Mouse (Mus musculus) midbrain, embryonic 10.5 days (tissue): ENCODE data around the gene C530008M17Rik. TPM values are rescaled to one million over a fixed set of nuclear protein-coding genes. Genes with fewer than 3 reads are reported as not detected.
A peak's percentile ranks its signal among the peaks of the same experiment; 100 is the strongest.

Source experiments
- DNase-seq: peaks from one replicate; pipeline ENCODE4 v3.0.0-alpha.2; 2017; ENCODE audit warnings: low spot score
- H3K27ac ChIP-seq: fragments of 300-500 bp; sonication (generic); replicated peaks from 2 replicates; pipeline ENCODE4 v1.5.1; 2016; ENCODE audit warnings: mild to moderate bottlenecking
- H3K27me3 ChIP-seq: fragments of 300-500 bp; sonication (generic); 2 replicates; pipeline ENCODE4 v1.6.1; 2016; ENCODE audit warnings: low read depth, mild to moderate bottlenecking; ENCODE audit not compliant: poor library complexity, severe bottlenecking
- H3K36me3 ChIP-seq: fragments of 300-500 bp; sonication (generic); 2 replicates; pipeline ENCODE4 v1.6.1; 2016; ENCODE audit warnings: mild to moderate bottlenecking, moderate library complexity
- H3K4me1 ChIP-seq: fragments of 300-500 bp; sonication (generic); 2 replicates; pipeline ENCODE4 v1.6.1; 2016
- H3K4me3 ChIP-seq: fragments of 300-500 bp; sonication (generic); 2 replicates; pipeline ENCODE4 v1.5.1; 2016; ENCODE audit warnings: mild to moderate bottlenecking, moderate library complexity
- H3K9me3 ChIP-seq: fragments of 300-500 bp; sonication (generic); replicated peaks from 2 replicates; pipeline ENCODE4 v1.6.1; 2016; ENCODE audit warnings: mild to moderate bottlenecking
- WGBS: fragments of 180-500 bp; shearing (Covaris S2); methylation state at CpG from one replicate; pipeline ENCODE4 v1.1.7; 2016; 5-methylcytosine and 5-hydroxymethylcytosine counted together
- polyA plus RNA-seq: library from polyadenylated mRNA; unstranded; fragments of >200 nt; fragmentation: Nextera tagmentation; extraction: Ambion mirVana; gene quantifications from 2 replicates; pipeline ENCODE4 v1.2.1, GENCODE M21; 2016

Gene C530008M17Rik
- polyA plus RNA-seq, 1 experiment from 2014 or later, result 31.5 TPM

- no peaks in the 10 kb centered on the region for H3K27me3 ChIP-seq
- no peak for DNase-seq
- no peak overlapping the region for H3K4me3 ChIP-seq
- WGBS, result 94% methylated on average over 10 of the region's 10 CpGs
- H3K27ac ChIP-seq, result no peak overlapping the region
- no peaks in the 10 kb centered on the region for H3K9me3 ChIP-seq
- H3K36me3 ChIP-seq, result peaks cover 67% of the 10 kb centered on the region
- H3K4me1 ChIP-seq, result peaks cover 3% of the 10 kb centered on the region
These were observed 11.0 kb upstream of the C530008M17Rik start for GRCm38 (mm10) chr5:76645091-76645868.

- peaks cover 12% of the 10 kb centered on the region for H3K27me3 ChIP-seq
- H3K36me3 ChIP-seq, result peaks cover 21% of the 10 kb centered on the region
- H3K4me3 ChIP-seq, result no peak overlapping the region
- no peaks in the 10 kb centered on the region for H3K9me3 ChIP-seq
- H3K4me1 ChIP-seq, result peaks cover 18% of the 10 kb centered on the region
- H3K27ac ChIP-seq, result no peak overlapping the region
- DNase-seq, result no peak
- 77% methylated on average over 4 of the region's 4 CpGs for whole genome bisulfite sequencing
These were observed 6.4 kb upstream of the C530008M17Rik start for GRCm38 (mm10) chr5:76649897-76650296.

GRCm38 (mm10) chr5:76651151-76651725 lies 5.1 kb upstream of the C530008M17Rik start:
- Histone ChIP-seq H3K9me3 (no peaks in the 10 kb centered on the region), H3K36me3 (peaks cover 11% of the 10 kb centered on the region), H3K27me3 (peaks cover 20% of the 10 kb centered on the region), H3K4me3 (no peak overlapping the region), H3K27ac (no peak overlapping the region), H3K4me1 (peaks cover 18% of the 10 kb centered on the region)
- WGBS, result 63% methylated on average over 5 of the region's 5 CpGs
- no peak for DNase-seq

- Histone ChIP-seq H3K9me3 (no peaks in the 10 kb centered on the region), H3K4me1 (peaks cover 27% of the 10 kb centered on the region), H3K27me3 (peaks cover 20% of the 10 kb centered on the region), H3K36me3 (peaks cover 9% of the 10 kb centered on the region), H3K4me3 (peak overlapping the region; percentile 87), H3K27ac (peak overlapping the region; percentile 99)
- WGBS, result under 1% methylated on average over 80 of the region's 80 CpGs
- DNase-seq, result peak; percentile 86
These were observed 1.2 kb downstream of the C530008M17Rik start for GRCm38 (mm10) chr5:76657245-76658083.

GRCm38 (mm10) chr5:76658084-76658934 lies 2.0 kb downstream of the C530008M17Rik start:
- DNase-seq, result peak; percentile 80
- Histone ChIP-seq H3K9me3 (no peaks in the 10 kb centered on the region), H3K4me3 (peak overlapping the region; percentile 87), H3K36me3 (peaks cover 9% of the 10 kb centered on the region), H3K4me1 (peaks cover 27% of the 10 kb centered on the region), H3K27me3 (peaks cover 20% of the 10 kb centered on the region), H3K27ac (peak overlapping the region; percentile 99)
- 4% methylated on average over 38 of the region's 38 CpGs for WGBS

- no peak overlapping the region for H3K4me3 ChIP-seq
- no peak for DNase-seq
- H3K27me3 ChIP-seq, result peaks cover 13% of the 10 kb centered on the region
- 89% methylated on average over 8 of the region's 8 CpGs for WGBS
- H3K36me3 ChIP-seq, result peaks cover 9% of the 10 kb centered on the region
- no peaks in the 10 kb centered on the region for H3K9me3 ChIP-seq
- H3K4me1 ChIP-seq, result peaks cover 34% of the 10 kb centered on the region
- no peak overlapping the region for H3K27ac ChIP-seq
These were observed 3.8 kb downstream of the C530008M17Rik start for GRCm38 (mm10) chr5:76659958-76660635.

DNA sequence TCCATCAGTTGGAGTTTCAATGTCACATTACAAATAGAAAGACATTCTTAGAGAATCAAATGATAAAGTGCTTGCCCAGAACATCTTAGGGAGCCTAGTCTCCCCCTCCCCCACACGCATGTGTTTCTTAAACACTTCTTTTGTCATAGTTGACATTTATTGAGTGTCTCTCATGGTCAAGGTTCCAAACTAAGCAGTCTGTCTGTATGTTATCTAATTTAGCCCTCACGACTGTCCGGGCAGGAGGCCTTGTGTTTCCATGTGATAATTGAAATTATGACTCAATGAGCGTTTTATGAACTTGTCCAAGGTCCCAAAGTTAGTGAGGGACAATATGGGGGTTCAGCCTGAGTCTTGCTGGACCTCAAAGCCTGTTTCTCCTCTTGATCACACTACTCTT lies 5.0 kb downstream of the C530008M17Rik start:
- Histone ChIP-seq H3K27me3 (peaks cover 6% of the 10 kb centered on the region), H3K36me3 (peaks cover 9% of the 10 kb centered on the region), H3K27ac (no peak overlapping the region), H3K4me3 (no peak overlapping the region), H3K4me1 (peaks cover 46% of the 10 kb centered on the region), H3K9me3 (no peaks in the 10 kb centered on the region)
- DNase-seq, result no peak
- WGBS, result 95% methylated on average over 4 of the region's 4 CpGs

GRCm38 (mm10) chr5:76664936-76665335 lies 8.6 kb downstream of the C530008M17Rik start:
- no peak for DNase-seq
- Histone ChIP-seq H3K27me3 (no peaks in the 10 kb centered on the region), H3K36me3 (peaks cover 19% of the 10 kb centered on the region), H3K27ac (peak overlapping the region; percentile 61; the same call in 1 of the 2 replicates), H3K4me3 (no peak overlapping the region), H3K4me1 (peaks cover 44% of the 10 kb centered on the region), H3K9me3 (no peaks in the 10 kb centered on the region)
- 89% methylated on average over 7 of the region's 7 CpGs for WGBS

DNA sequence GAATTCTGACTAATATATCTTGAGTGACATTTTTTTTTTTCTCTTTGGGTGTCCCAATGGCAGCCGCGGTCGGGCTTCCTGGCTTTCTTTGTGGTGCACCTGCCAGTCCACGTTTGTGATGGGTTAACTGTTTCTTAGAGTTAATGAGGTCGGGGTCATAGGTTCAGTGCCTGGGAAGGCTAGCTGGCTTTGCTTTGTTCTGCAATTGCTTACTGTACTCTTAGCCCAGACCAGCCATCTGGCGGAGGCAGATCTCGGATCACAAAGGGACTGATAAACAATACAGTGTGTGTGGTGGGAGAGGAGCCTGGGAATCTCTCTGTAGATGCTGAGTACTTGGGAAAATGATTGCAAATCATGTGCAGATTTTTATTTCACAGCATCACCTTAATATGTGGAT lies 9.1 kb downstream of the C530008M17Rik start:
- DNase-seq, result peak; percentile 25
- Histone ChIP-seq H3K27ac (peak overlapping the region; percentile 29), H3K36me3 (peaks cover 15% of the 10 kb centered on the region), H3K4me3 (no peak overlapping the region), H3K4me1 (peaks cover 40% of the 10 kb centered on the region), H3K27me3 (no peaks in the 10 kb centered on the region), H3K9me3 (no peaks in the 10 kb centered on the region)
- 46% methylated on average over 7 of the region's 7 CpGs for WGBS

GRCm38 (mm10) chr5:76666026-76666756 lies 9.9 kb downstream of the C530008M17Rik start:
- no peak for DNase-seq
- Histone ChIP-seq H3K4me1 (peaks cover 39% of the 10 kb centered on the region), H3K9me3 (no peaks in the 10 kb centered on the region), H3K27me3 (no peaks in the 10 kb centered on the region), H3K27ac (peak overlapping the region; percentile 55), H3K4me3 (no peak overlapping the region), H3K36me3 (peaks cover 19% of the 10 kb centered on the region)
- WGBS, result 83% methylated on average over 6 of the region's 6 CpGs

- peaks cover 35% of the 10 kb centered on the region for H3K36me3 ChIP-seq
These were observed 11.8 kb downstream of the C530008M17Rik start for GRCm38 (mm10) chr5:76668118-76668517.

More at GRCm38 (mm10) chr5:76668118-76668517, 11.8 kb downstream of the C530008M17Rik start:
- Histone ChIP-seq H3K4me3 (no peak overlapping the region), H3K4me1 (peaks cover 39% of the 10 kb centered on the region), H3K27ac (no peak overlapping the region), H3K27me3 (no peaks in the 10 kb centered on the region), H3K9me3 (no peaks in the 10 kb centered on the region)
- DNase-seq, result no peak
- WGBS, result 77% methylated on average over 5 of the region's 5 CpGs
